ENCODE assay signal across 14 mouse cellular contexts in the genomic region with DNA sequence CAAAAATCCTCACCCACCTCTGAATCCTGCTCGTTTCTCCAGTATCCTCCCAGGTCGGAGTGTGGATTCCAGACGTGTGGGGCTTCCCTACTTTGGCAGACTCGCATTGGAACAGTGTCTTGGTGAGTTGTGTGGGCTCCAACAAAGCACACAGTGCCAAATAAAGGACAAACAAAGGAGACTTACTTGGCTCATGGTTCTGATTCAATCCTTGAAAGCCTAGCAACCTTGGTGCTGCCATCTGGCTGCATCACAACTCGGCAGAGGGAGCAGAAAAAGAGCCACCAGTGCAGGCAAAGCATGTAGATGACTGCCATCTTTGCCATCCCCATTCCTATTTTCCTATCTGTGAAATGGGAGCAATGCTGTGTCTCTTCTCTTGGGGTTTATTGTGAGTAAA.
DNase-seq lines count a peak whose midpoint lies in the region; ATAC-seq and TF ChIP-seq lines count a peak whose summit lies in the region.
"Had no signal": no experiment of that assay in that cellular context is flagged by ENCODE, and none has a peak within 500 bp of the region (broad histone marks: within the 10 kb centered on the region; RNA-seq: fewer than 3 reads in every experiment).

No protein-coding gene starts in this region.

- no peaks in the 10 kb centered on the region for H3K4me1 ChIP-seq in heart, adult 2 months (ENCODE audit: control insufficient read depth, insufficient read depth, low read length)
- no peaks in the 10 kb centered on the region for H3K4me1 ChIP-seq in heart, embryonic 11.5 days (ENCODE audit: control insufficient read depth, insufficient read depth, low read length)
- H3K4me1 ChIP-seq: liver, embryonic 15.5 days had no signal

- WGBS in heart, adult 2 months: 40% methylated on average over 5 of the region's 5 CpGs
- 72% methylated on average over 5 of the region's 5 CpGs for WGBS in heart, embryonic 11.5 days (ENCODE audit: insufficient replicate concordance)

- no peak overlapping the region for H3K4me2 ChIP-seq in heart, embryonic 11.5 days
- H3K4me2 ChIP-seq: intestine, embryonic 15.5 days; liver, embryonic 15.5 days; neural tube, embryonic 13.5 days had no signal

- DNase-seq in heart, adult 2 months: peak in 1 of 2 experiments; percentile 9
- DNase-seq in layer of hippocampus, adult 2 months (ENCODE audit: low spot score in 2 of 2): peak in 1 of 2 experiments; percentile 39
- no peak for DNase-seq in layer of hippocampus, adult 9-10 months (ENCODE audit: low spot score)
- DNase-seq in brain, adult 2 months (ENCODE audit: low read depth, low spot score): peak; percentile 75
- DNase-seq in brain, embryonic 14.5 days (ENCODE audit: low read depth): peak; percentile 90
- no peak for DNase-seq in thymus, postnatal 4 days
- DNase-seq: cerebellum, postnatal 36 days; kidney, postnatal 4 days; thymus, postnatal 36 days had no signal

- no peaks in the 10 kb centered on the region for H3K79me2 ChIP-seq in heart, adult 2 months (replicated peaks; ENCODE audit: control insufficient read depth, insufficient read depth, low read length)

- no peaks in the 10 kb centered on the region for H3K36me3 ChIP-seq in heart, adult 2 months (ENCODE audit: control insufficient read depth, insufficient read depth, low read length)
- H3K36me3 ChIP-seq in heart, embryonic 11.5 days (ENCODE audit: control insufficient read depth, insufficient read depth, low read length): no peaks in the 10 kb centered on the region
- H3K36me3 ChIP-seq: intestine, embryonic 15.5 days; liver, embryonic 15.5 days; neural tube, embryonic 13.5 days had no signal

- intact Hi-C loops in heart, adult 2 months (cut with DNase I): loop anchor here (10.0 kb wide), 2 partner anchors 131 to 461 kb away; partner anchors contain the start of genes Bod1 and Nsg2

- H3K9ac ChIP-seq in heart, adult 2 months (ENCODE audit: low read depth, low read length): no peak overlapping the region
- no peak overlapping the region for H3K9ac ChIP-seq in heart, embryonic 11.5 days (ENCODE audit: low read depth, low read length)
- H3K9ac ChIP-seq: intestine, embryonic 15.5 days; liver, embryonic 15.5 days; neural tube, embryonic 13.5 days had no signal

- ATAC-seq in heart, embryonic 11.5 days (replicated peaks; ENCODE audit: insufficient number of reproducible peaks, low FRiP score, low TSS enrichment): no peak
- ATAC-seq: intestine, embryonic 15.5 days; lung, postnatal 0 days had no signal

- TF ChIP-seq CTCF in heart, adult 2 months (IDR thresholded peaks at IDR 0.05): peak; percentile 37
- peak; percentile 55 for TF ChIP-seq CTCF in layer of hippocampus, adult 2 months (conservative IDR thresholded peaks at IDR 0.05)
- TF ChIP-seq CTCF in brain, embryonic 14.5 days (IDR thresholded peaks at IDR 0.05; ENCODE audit: borderline replicate concordance, extremely low read depth, insufficient read depth, insufficient read length): no peak

- no peaks in the 10 kb centered on the region for H3K27me3 ChIP-seq in heart, adult 2 months (ENCODE audit: control insufficient read depth, insufficient read depth, low read length)
- peaks cover 9% of the 10 kb centered on the region; the same call in 1 of the 2 replicates for H3K27me3 ChIP-seq in heart, embryonic 11.5 days (ENCODE audit: control insufficient read depth, insufficient read depth, low read length)
- H3K27me3 ChIP-seq: intestine, embryonic 15.5 days; liver, embryonic 15.5 days; neural tube, embryonic 13.5 days had no signal

- H3K4me3 ChIP-seq in heart, adult 2 months: no peak overlapping the region
- H3K4me3 ChIP-seq in heart, embryonic 11.5 days (ENCODE audit: low read depth, low read length): no peak overlapping the region
- H3K4me3 ChIP-seq in layer of hippocampus, adult 2 months: no peak overlapping the region
- H3K4me3 ChIP-seq: intestine, embryonic 15.5 days; liver, embryonic 15.5 days; neural tube, embryonic 13.5 days had no signal

- no peak for TF ChIP-seq EP300 in heart, adult 2 months (IDR thresholded peaks at IDR 0.05; ENCODE audit: insufficient read depth, low read depth, low read length)

- no peaks in the 10 kb centered on the region for H3K9me3 ChIP-seq in heart, embryonic 11.5 days (replicated peaks; ENCODE audit: control insufficient read depth, low read length)
- H3K9me3 ChIP-seq: intestine, embryonic 15.5 days; liver, embryonic 15.5 days; neural tube, embryonic 13.5 days had no signal

- no peak for TF ChIP-seq POLR2A in heart, adult 2 months (IDR thresholded peaks at IDR 0.05; ENCODE audit: insufficient read depth, low read depth, low read length)
- no peak for TF ChIP-seq POLR2A in brain, embryonic 14.5 days (IDR thresholded peaks at IDR 0.05; ENCODE audit: borderline replicate concordance, extremely low read depth, insufficient read depth, insufficient read length, poor library complexity, severe bottlenecking)

- H3K27ac ChIP-seq in heart, adult 2 months: no peak overlapping the region
- no peak overlapping the region for H3K27ac ChIP-seq in heart, embryonic 11.5 days (ENCODE audit: low read depth, low read length)
- no peak overlapping the region for H3K27ac ChIP-seq in layer of hippocampus, adult 2 months
- H3K27ac ChIP-seq: intestine, embryonic 15.5 days; liver, embryonic 15.5 days; neural tube, embryonic 13.5 days had no signal

Comparison
In these comparisons a context has a peak if more than half of its experiments do, and no peak if none do; other contexts are left out.
1. DNase-seq: peak in brain, adult 2 months (single experiment) and brain, embryonic 14.5 days (single experiment); none in layer of hippocampus, adult 9-10 months (single experiment) and thymus, postnatal 4 days (single experiment).